ENCODE assay signal across 9 mouse cellular contexts in genomic region chr3:149092649-149093048, GRCm38 (mm10).
DNase-seq lines count a peak whose midpoint lies in the region; ATAC-seq and TF ChIP-seq lines count a peak whose summit lies in the region.
"Had no signal": no experiment of that assay in that cellular context is flagged by ENCODE, and none has a peak within 500 bp of the region (broad histone marks: within the 10 kb centered on the region; RNA-seq: fewer than 3 reads in every experiment).

No protein-coding gene starts in this region.

- peak; percentile 28 for DNase-seq in ES-CJ7 (ENCODE audit: low read depth, low spot score)
- peak; percentile 87 for DNase-seq in embryo, embryonic 10.5 days (ENCODE audit: low spot score)
- peak; percentile 65 for DNase-seq in limb, embryonic 11.5 days (ENCODE audit: low spot score)
- DNase-seq in thymus, adult 2 months = no peak
- no peak for DNase-seq in adrenal gland, postnatal 36 days
- DNase-seq: cerebellum, adult 9-10 months; thymus, postnatal 25 days had no signal

- no peak overlapping the region for H3K4me3 ChIP-seq in intestine, embryonic 15.5 days (replicated peaks)
- no peak overlapping the region for H3K4me3 ChIP-seq in intestine, embryonic 16.5 days (ENCODE audit: low read length)
- H3K4me3 ChIP-seq in limb, embryonic 11.5 days (ENCODE audit: low read depth, low read length) = no peak overlapping the region
- H3K4me3 ChIP-seq in thymus, adult 2 months (ENCODE audit: control insufficient read depth, insufficient read depth, low read length) = no peak overlapping the region

- H3K27me3 ChIP-seq in intestine, embryonic 15.5 days (replicated peaks) = no peaks in the 10 kb centered on the region
- H3K27me3 ChIP-seq in intestine, embryonic 16.5 days (replicated peaks; ENCODE audit: control insufficient read depth, insufficient read depth, low read length) = no peaks in the 10 kb centered on the region
- H3K27me3 ChIP-seq in limb, embryonic 11.5 days (ENCODE audit: control insufficient read depth, insufficient read depth, low read length) = no peaks in the 10 kb centered on the region
- no peaks in the 10 kb centered on the region for H3K27me3 ChIP-seq in thymus, adult 2 months (ENCODE audit: control insufficient read depth, insufficient read depth, low read length)

- ATAC-seq in intestine, embryonic 15.5 days = no peak
- no peak for ATAC-seq in intestine, embryonic 16.5 days
- no peak for ATAC-seq in limb, embryonic 11.5 days (ENCODE audit: insufficient number of reproducible peaks, low FRiP score, low TSS enrichment, low read depth)

- peaks cover under 1% of the 10 kb centered on the region; the same call in 1 of the 2 replicates for H3K4me1 ChIP-seq in intestine, embryonic 15.5 days (replicated peaks)
- 0 out of 2 replicates have a peak, but pooled peaks cover 3% of the 10 kb centered on the region for H3K4me1 ChIP-seq in intestine, embryonic 16.5 days (ENCODE audit: control insufficient read depth, insufficient read depth, low read length)
- H3K4me1 ChIP-seq in limb, embryonic 11.5 days (ENCODE audit: control insufficient read depth, insufficient read depth, low read length) = peaks cover 31% of the 10 kb centered on the region
- no peaks in the 10 kb centered on the region for H3K4me1 ChIP-seq in thymus, adult 2 months (replicated peaks; ENCODE audit: control insufficient read depth, insufficient read depth, low read length)

- H3K4me2 ChIP-seq in intestine, embryonic 15.5 days (replicated peaks) = peak overlapping the region; percentile 34; the same call in 1 of the 2 replicates
- H3K4me2 ChIP-seq in intestine, embryonic 16.5 days (ENCODE audit: low read depth, low read length) = no peak overlapping the region
- peak overlapping the region; percentile 16; the same call in 1 of the 2 replicates for H3K4me2 ChIP-seq in limb, embryonic 11.5 days (ENCODE audit: low read depth, severe bottlenecking)

- H3K9ac ChIP-seq in intestine, embryonic 15.5 days = no peak overlapping the region
- no peak overlapping the region for H3K9ac ChIP-seq in intestine, embryonic 16.5 days (ENCODE audit: low read depth, low read length)
- no peak overlapping the region for H3K9ac ChIP-seq in limb, embryonic 11.5 days (ENCODE audit: low read length)

- H3K27ac ChIP-seq in intestine, embryonic 15.5 days = no peak overlapping the region
- no peak overlapping the region for H3K27ac ChIP-seq in intestine, embryonic 16.5 days (ENCODE audit: low read length)
- no peak overlapping the region for H3K27ac ChIP-seq in limb, embryonic 11.5 days (replicated peaks; ENCODE audit: low read depth, low read length)
- no peak overlapping the region for H3K27ac ChIP-seq in thymus, adult 2 months (ENCODE audit: control insufficient read depth, insufficient read depth, low read length)

- no peak for TF ChIP-seq CTCF in thymus, adult 2 months (IDR thresholded peaks at IDR 0.05; ENCODE audit: borderline replicate concordance, control insufficient read depth, extremely low read depth, insufficient read depth, low read length, poor library complexity)

- 16% methylated on average over 5 of the region's 5 CpGs for WGBS in intestine, embryonic 15.5 days
- 22% methylated on average over 5 of the region's 5 CpGs for WGBS in intestine, embryonic 16.5 days
- WGBS in limb, embryonic 11.5 days = 2% methylated on average over 5 of the region's 5 CpGs
- 67% methylated on average over 5 of the region's 5 CpGs for WGBS in thymus, adult 2 months

- no peaks in the 10 kb centered on the region for H3K9me3 ChIP-seq in intestine, embryonic 15.5 days
- H3K9me3 ChIP-seq in intestine, embryonic 16.5 days (ENCODE audit: control insufficient read depth, low read length) = no peaks in the 10 kb centered on the region
- H3K9me3 ChIP-seq in limb, embryonic 11.5 days (ENCODE audit: control insufficient read depth, low read length) = no peaks in the 10 kb centered on the region

- TF ChIP-seq POLR2A in thymus, adult 2 months (IDR thresholded peaks at IDR 0.05; ENCODE audit: control insufficient read depth, extremely low read depth, insufficient read depth, low read length, poor library complexity) = no peak

- H3K36me3 ChIP-seq in intestine, embryonic 15.5 days = no peaks in the 10 kb centered on the region
- H3K36me3 ChIP-seq in intestine, embryonic 16.5 days (ENCODE audit: control insufficient read depth, insufficient read depth, low read length) = no peaks in the 10 kb centered on the region
- no peaks in the 10 kb centered on the region for H3K36me3 ChIP-seq in limb, embryonic 11.5 days (ENCODE audit: control insufficient read depth, insufficient read depth, low read length)
- no peaks in the 10 kb centered on the region for H3K36me3 ChIP-seq in thymus, adult 2 months (ENCODE audit: control insufficient read depth, insufficient read depth, low read length)

Comparison
In these comparisons a context has a peak if more than half of its experiments do, and no peak if none do; other contexts are left out.
1. DNase-seq: peak in ES-CJ7 (single experiment), embryo, embryonic 10.5 days (single experiment) and limb, embryonic 11.5 days (single experiment); none in thymus, adult 2 months (single experiment) and adrenal gland, postnatal 36 days (0 of 2).